Mouse (Mus musculus): ENCODE results near the gene Cps1. TPM values are rescaled to one million over a fixed set of nuclear protein-coding genes. Genes with fewer than 3 reads are reported as not detected.
A peak's percentile ranks its signal among the peaks of the same experiment; 100 is the strongest.

The Cps1 gene
- 217 and 240 TPM in 2 replicates for polyA plus RNA-seq (2015; fragmentation: Nextera tagmentation; extraction: Ambion mirVana)

DNA sequence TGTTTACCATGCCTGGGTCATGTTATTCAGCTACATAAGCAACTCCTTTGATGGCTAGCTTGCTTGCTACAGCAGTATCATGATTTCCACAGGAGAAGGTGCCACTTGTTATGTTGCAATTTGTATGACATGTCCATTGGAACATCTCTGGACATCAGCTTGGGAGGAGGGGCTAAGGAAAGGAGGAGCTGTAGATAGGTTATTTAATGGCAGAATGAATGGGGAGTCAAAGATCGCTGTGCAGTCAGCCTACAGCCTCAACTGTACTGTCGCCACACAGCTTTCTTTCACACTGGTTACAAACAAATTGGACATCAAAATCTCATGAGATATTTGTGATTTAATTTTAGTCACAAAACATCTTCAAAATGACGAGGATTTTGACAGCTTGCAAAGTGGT lies at the start of gene Cps1:
TSS of gene Cps1 (plus strand) at position 230 of the 400 bp plus-strand sequence.
- WGBS = 45% methylated on average over 3 of the region's 3 CpGs
- H3K27ac ChIP-seq (ENCODE audit: low read depth, low read length) = no peak within 1 kb of the TSS
- no peaks in the 10 kb centered on the region for H3K27me3 ChIP-seq (replicated peaks; ENCODE audit: control insufficient read depth, insufficient read depth, low read length)
- H3K4me1 ChIP-seq (replicated peaks; ENCODE audit: control insufficient read depth, insufficient read depth, low read length) = no peaks in the 10 kb centered on the region; the same call in 1 of the 2 replicates
- H3K9ac ChIP-seq (ENCODE audit: low read depth, low read length) = no peak within 1 kb of the TSS
- no peaks in the 10 kb centered on the region; the same call in 1 of the 2 replicates for H3K36me3 ChIP-seq (ENCODE audit: control insufficient read depth, insufficient read depth)
- H3K4me3 ChIP-seq (ENCODE audit: low read depth, low read length) = no peak within 1 kb of the TSS
- no peak for TF ChIP-seq CTCF (IDR thresholded peaks at IDR 0.05; ENCODE audit: low read depth)
- H3K9me3 ChIP-seq (ENCODE audit: control insufficient read depth) = no peaks in the 10 kb centered on the region
- ATAC-seq = peak; percentile 56
- peak within 1 kb of the TSS; percentile 37 for H3K4me2 ChIP-seq (replicated peaks; ENCODE audit: low read depth)

DNA sequence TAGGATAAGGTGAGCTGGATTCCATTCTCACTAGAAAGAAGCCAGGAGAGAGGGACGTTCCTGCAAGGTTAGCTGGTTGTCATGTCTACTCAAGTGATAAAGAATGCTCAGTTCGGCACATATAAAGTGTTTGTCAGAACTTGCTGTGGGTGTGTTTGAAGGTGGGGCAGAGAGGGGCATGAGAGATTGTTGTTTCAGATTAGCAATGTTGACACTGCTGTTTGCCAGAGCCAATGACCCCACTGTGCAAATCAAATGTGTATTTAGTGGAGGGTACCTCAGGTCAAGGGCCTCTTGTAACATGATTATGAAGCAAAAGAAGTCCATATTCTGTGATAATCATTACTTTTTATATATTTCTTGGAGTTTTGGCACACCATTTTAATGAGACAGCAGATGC lies 45.1 kb upstream of the Cps1 start:
- Histone ChIP-seq H3K36me3 (ENCODE audit: control insufficient read depth, insufficient read depth) (no peaks in the 10 kb centered on the region), H3K27ac (ENCODE audit: low read depth, low read length) (no peak overlapping the region), H3K4me2 (replicated peaks; ENCODE audit: low read depth) (no peak overlapping the region), H3K4me1 (replicated peaks; ENCODE audit: control insufficient read depth, insufficient read depth, low read length) (no peaks in the 10 kb centered on the region), H3K9me3 (ENCODE audit: control insufficient read depth) (no peaks in the 10 kb centered on the region), H3K9ac (ENCODE audit: low read depth, low read length) (no peak overlapping the region), H3K4me3 (ENCODE audit: low read depth, low read length) (no peak overlapping the region), H3K27me3 (replicated peaks; ENCODE audit: control insufficient read depth, insufficient read depth, low read length) (no peaks in the 10 kb centered on the region)
- peak; percentile 29; the same call in 1 of the 2 replicates for ATAC-seq
- 26% methylated on average over 2 of the region's 2 CpGs for WGBS
- no peak for TF ChIP-seq CTCF (IDR thresholded peaks at IDR 0.05; ENCODE audit: low read depth)

- Histone ChIP-seq H3K9ac (ENCODE audit: low read depth, low read length) (no peak overlapping the region), H3K9me3 (ENCODE audit: control insufficient read depth) (no peaks in the 10 kb centered on the region), H3K27me3 (replicated peaks; ENCODE audit: control insufficient read depth, insufficient read depth, low read length) (no peaks in the 10 kb centered on the region), H3K27ac (ENCODE audit: low read depth, low read length) (peak overlapping the region; percentile 22; the same call in 1 of the 2 replicates), H3K36me3 (ENCODE audit: control insufficient read depth, insufficient read depth) (no peaks in the 10 kb centered on the region), H3K4me2 (replicated peaks; ENCODE audit: low read depth) (no peak overlapping the region), H3K4me3 (ENCODE audit: low read depth, low read length) (no peak overlapping the region), H3K4me1 (replicated peaks; ENCODE audit: control insufficient read depth, insufficient read depth, low read length) (no peaks in the 10 kb centered on the region)
- WGBS = 35% methylated on average over 2 of the region's 2 CpGs
- peak; percentile 54 for ATAC-seq
- no peak for TF ChIP-seq CTCF (IDR thresholded peaks at IDR 0.05; ENCODE audit: low read depth)
Measured at GRCm38 (mm10) chr1:67078666-67079065, 44.2 kb upstream of the Cps1 start.

DNA sequence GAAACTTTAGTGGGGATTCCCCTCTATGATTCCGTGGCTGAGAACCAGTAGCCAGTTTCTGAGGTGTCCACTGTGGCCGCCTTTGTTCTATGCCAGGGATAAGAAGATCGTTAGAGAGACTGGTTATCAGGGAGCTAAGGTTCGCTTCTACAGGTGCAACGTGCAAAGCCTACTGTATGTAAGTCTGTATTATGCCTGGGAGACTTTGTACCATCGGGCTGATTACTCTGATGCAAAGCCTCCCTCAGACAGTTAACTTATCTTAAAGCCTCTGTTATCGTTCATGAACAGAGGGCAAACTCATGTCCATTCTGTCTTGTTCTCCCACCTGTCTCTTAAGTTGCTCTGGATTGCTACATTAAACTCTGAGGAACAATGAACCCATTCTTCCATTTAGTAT lies 43.7 kb upstream of the Cps1 start:
- H3K4me3 ChIP-seq (ENCODE audit: low read depth, low read length) = no peak overlapping the region

GRCm38 (mm10) chr1:67092473-67092872 lies 30.4 kb upstream of the Cps1 start:
- no peak for ATAC-seq
- H3K4me3 ChIP-seq (ENCODE audit: low read depth, low read length) = no peak overlapping the region
- 82% methylated on average over 1 of the region's 1 CpGs for WGBS
- no peaks in the 10 kb centered on the region for H3K36me3 ChIP-seq (ENCODE audit: control insufficient read depth, insufficient read depth)
- no peak overlapping the region for H3K9ac ChIP-seq (ENCODE audit: low read depth, low read length)
- H3K4me1 ChIP-seq (replicated peaks; ENCODE audit: control insufficient read depth, insufficient read depth, low read length) = 0 out of 2 replicates have a peak, but pooled peaks cover 6% of the 10 kb centered on the region
- no peaks in the 10 kb centered on the region for H3K27me3 ChIP-seq (replicated peaks; ENCODE audit: control insufficient read depth, insufficient read depth, low read length)
- TF ChIP-seq CTCF (IDR thresholded peaks at IDR 0.05; ENCODE audit: low read depth) = no peak
- no peak overlapping the region for H3K27ac ChIP-seq (ENCODE audit: low read depth, low read length)
- H3K9me3 ChIP-seq (ENCODE audit: control insufficient read depth) = no peaks in the 10 kb centered on the region
- H3K4me2 ChIP-seq (replicated peaks; ENCODE audit: low read depth) = no peak overlapping the region

More for the DNA sequence above, 43.7 kb upstream of the Cps1 start:
- peak; percentile 97 for ATAC-seq
- no peaks in the 10 kb centered on the region for H3K9me3 ChIP-seq (ENCODE audit: control insufficient read depth)
- WGBS = 35% methylated on average over 7 of the region's 7 CpGs
- H3K36me3 ChIP-seq (ENCODE audit: control insufficient read depth, insufficient read depth) = no peaks in the 10 kb centered on the region
- no peak overlapping the region for H3K9ac ChIP-seq (ENCODE audit: low read depth, low read length)
- no peak for TF ChIP-seq CTCF (IDR thresholded peaks at IDR 0.05; ENCODE audit: low read depth)
- H3K27me3 ChIP-seq (replicated peaks; ENCODE audit: control insufficient read depth, insufficient read depth, low read length) = no peaks in the 10 kb centered on the region
- no peak overlapping the region for H3K4me2 ChIP-seq (replicated peaks; ENCODE audit: low read depth)
- H3K27ac ChIP-seq (ENCODE audit: low read depth, low read length) = peak overlapping the region; percentile 60; the same call in 1 of the 2 replicates
- no peaks in the 10 kb centered on the region for H3K4me1 ChIP-seq (replicated peaks; ENCODE audit: control insufficient read depth, insufficient read depth, low read length)

- Histone ChIP-seq H3K4me2 (replicated peaks; ENCODE audit: low read depth) (no peak overlapping the region), H3K4me1 (replicated peaks; ENCODE audit: control insufficient read depth, insufficient read depth, low read length) (0 out of 2 replicates have a peak, but pooled peaks cover 6% of the 10 kb centered on the region), H3K27me3 (replicated peaks; ENCODE audit: control insufficient read depth, insufficient read depth, low read length) (no peaks in the 10 kb centered on the region), H3K27ac (ENCODE audit: low read depth, low read length) (no peak overlapping the region), H3K9me3 (ENCODE audit: control insufficient read depth) (no peaks in the 10 kb centered on the region), H3K36me3 (ENCODE audit: control insufficient read depth, insufficient read depth) (no peaks in the 10 kb centered on the region), H3K4me3 (ENCODE audit: low read depth, low read length) (no peak overlapping the region), H3K9ac (ENCODE audit: low read depth, low read length) (no peak overlapping the region)
- no peak for TF ChIP-seq CTCF (IDR thresholded peaks at IDR 0.05; ENCODE audit: low read depth)
- WGBS = 28% methylated on average over 1 of the region's 1 CpGs
- ATAC-seq = no peak
Measured at GRCm38 (mm10) chr1:67099215-67099614, 23.6 kb upstream of the Cps1 start.
